Mouse (Mus musculus) stomach, embryonic 14.5 days (tissue): ENCODE measurements around the gene Wiz. TPM values are rescaled to one million over a fixed set of nuclear protein-coding genes. Genes with fewer than 3 reads are reported as not detected.

Experiments
- ATAC-seq: fragments of 200-750 bp; cut with Nextera tagmentation; 2 replicates; pipeline ENCODE4 v1.8.0; 2017; ENCODE audit warnings: low read depth, moderate TSS enrichment; ENCODE audit not compliant: insufficient number of reproducible peaks, insufficient read depth, low FRiP score
- H3K27ac ChIP-seq: fragments of 300-500 bp; sonication (generic); 2 replicates; pipeline ENCODE4 v1.5.1; 2014; ENCODE audit warnings: mild to moderate bottlenecking, low read length, moderate library complexity, mixed read lengths
- H3K27me3 ChIP-seq: fragments of 300-500 bp; sonication (generic); 2 replicates; pipeline ENCODE4 v1.6.1; 2014; ENCODE audit warnings: low read length, control low read depth, mixed read lengths; ENCODE audit not compliant: control insufficient read depth, insufficient read depth
- H3K36me3 ChIP-seq: fragments of 300-500 bp; sonication (generic); 2 replicates; pipeline ENCODE4 v1.6.1; 2014; ENCODE audit warnings: mild to moderate bottlenecking, control low read depth, low read length, moderate library complexity, mixed read lengths; ENCODE audit not compliant: control insufficient read depth, insufficient read depth
- H3K4me1 ChIP-seq: fragments of 300-500 bp; sonication (generic); 2 replicates; pipeline ENCODE4 v1.6.1; 2014; ENCODE audit warnings: low read length, control low read depth, mixed read lengths; ENCODE audit not compliant: control insufficient read depth, insufficient read depth
- H3K4me2 ChIP-seq: fragments of 300-500 bp; sonication (generic); replicated peaks from 2 replicates; pipeline ENCODE4 v1.6.1; 2014; ENCODE audit warnings: low read depth, low read length, control low read depth
- H3K4me3 ChIP-seq: fragments of 300-500 bp; sonication (generic); 2 replicates; pipeline ENCODE4 v1.5.1; 2014; ENCODE audit warnings: low read depth, low read length, control low read depth
- H3K9ac ChIP-seq: fragments of 300-500 bp; sonication (generic); replicated peaks from 2 replicates; pipeline ENCODE4 v1.6.1; 2014; ENCODE audit warnings: low read depth, mild to moderate bottlenecking, control low read depth, low read length, moderate library complexity, mixed read lengths
- H3K9me3 ChIP-seq: fragments of 300-500 bp; sonication (generic); 2 replicates; pipeline ENCODE4 v1.6.1; 2016; ENCODE audit warnings: low read depth, low read length, control low read depth; ENCODE audit not compliant: control insufficient read depth
- WGBS: fragments of 180-500 bp; shearing (Covaris S2); extraction: QIAGEN DNeasy Blood & Tissue Kit; methylation state at CpG from one replicate; pipeline ENCODE4 v1.1.7; 2014; 5-methylcytosine and 5-hydroxymethylcytosine counted together
- polyA plus RNA-seq: library from polyadenylated mRNA; unstranded; fragments of >200 nt; fragmentation: Nextera tagmentation; extraction: Ambion mirVana; gene quantifications from 2 replicates; pipeline ENCODE4 v1.2.1, GENCODE M21; 2014

Gene Wiz
- polyA plus RNA-seq, 1 experiment from 2014 or later = 32.2 TPM

- no peaks in the 10 kb centered on the region for H3K27me3 ChIP-seq
- H3K36me3 ChIP-seq = peaks cover 81% of the 10 kb centered on the region
- no peak overlapping the region for H3K27ac ChIP-seq
- WGBS = 91% methylated on average over 6 of the region's 6 CpGs
- no peak for ATAC-seq
- no peak overlapping the region for H3K4me3 ChIP-seq
- no peaks in the 10 kb centered on the region for H3K9me3 ChIP-seq
- H3K4me2 ChIP-seq = no peak overlapping the region
- H3K4me1 ChIP-seq = peaks cover 10% of the 10 kb centered on the region
- H3K9ac ChIP-seq = no peak overlapping the region
Measured at GRCm38 (mm10) chr17:32358943-32359340, 30.3 kb downstream of the Wiz start.

GRCm38 (mm10) chr17:32358192-32358942 lies 30.9 kb downstream of the Wiz start:
- Histone ChIP-seq H3K9ac (no peak overlapping the region), H3K4me1 (peaks cover 10% of the 10 kb centered on the region), H3K27me3 (no peaks in the 10 kb centered on the region), H3K27ac (no peak overlapping the region), H3K9me3 (no peaks in the 10 kb centered on the region), H3K36me3 (peaks cover 81% of the 10 kb centered on the region), H3K4me2 (no peak overlapping the region), H3K4me3 (no peak overlapping the region)
- WGBS = 93% methylated on average over 7 of the region's 7 CpGs
- no peak for ATAC-seq

- Histone ChIP-seq H3K9ac (no peak overlapping the region), H3K4me2 (no peak overlapping the region), H3K36me3 (peaks cover 83% of the 10 kb centered on the region), H3K4me3 (no peak overlapping the region), H3K27me3 (no peaks in the 10 kb centered on the region), H3K4me1 (no peaks in the 10 kb centered on the region), H3K27ac (no peak overlapping the region), H3K9me3 (no peaks in the 10 kb centered on the region)
- no peak for ATAC-seq
- WGBS = 85% methylated on average over 24 of the region's 24 CpGs
Measured at GRCm38 (mm10) chr17:32356766-32357760, 32.2 kb downstream of the Wiz start.

GRCm38 (mm10) chr17:32356281-32356680 lies 33.0 kb downstream of the Wiz start:
- Histone ChIP-seq H3K9me3 (no peaks in the 10 kb centered on the region), H3K27me3 (no peaks in the 10 kb centered on the region), H3K9ac (no peak overlapping the region), H3K4me1 (no peaks in the 10 kb centered on the region), H3K36me3 (peaks cover 75% of the 10 kb centered on the region), H3K4me2 (no peak overlapping the region), H3K27ac (no peak overlapping the region), H3K4me3 (no peak overlapping the region)
- WGBS = 85% methylated on average over 9 of the region's 9 CpGs
- no peak for ATAC-seq

- Histone ChIP-seq H3K4me1 (no peaks in the 10 kb centered on the region), H3K9ac (no peak overlapping the region), H3K36me3 (peaks cover 63% of the 10 kb centered on the region), H3K9me3 (no peaks in the 10 kb centered on the region), H3K27me3 (no peaks in the 10 kb centered on the region), H3K4me2 (no peak overlapping the region), H3K4me3 (no peak overlapping the region), H3K27ac (no peak overlapping the region)
- ATAC-seq = no peak
- WGBS = 93% methylated on average over 6 of the region's 6 CpGs
Measured at GRCm38 (mm10) chr17:32355031-32355430, 34.2 kb downstream of the Wiz start.

GRCm38 (mm10) chr17:32354211-32354610 lies 35.0 kb downstream of the Wiz start:
- no peak overlapping the region for H3K9ac ChIP-seq
- H3K9me3 ChIP-seq = no peaks in the 10 kb centered on the region
- no peak overlapping the region for H3K27ac ChIP-seq
- H3K4me1 ChIP-seq = peaks cover 4% of the 10 kb centered on the region; the same call in 1 of the 2 replicates
- no peak overlapping the region for H3K4me3 ChIP-seq
- no peak for ATAC-seq
- H3K27me3 ChIP-seq = no peaks in the 10 kb centered on the region
- whole genome bisulfite sequencing = 71% methylated on average over 5 of the region's 5 CpGs
- H3K36me3 ChIP-seq = peaks cover 55% of the 10 kb centered on the region
- H3K4me2 ChIP-seq = no peak overlapping the region

GRCm38 (mm10) chr17:32353696-32354095 lies 35.5 kb downstream of the Wiz start:
- 85% methylated on average over 4 of the region's 4 CpGs for WGBS
- Histone ChIP-seq H3K27me3 (no peaks in the 10 kb centered on the region), H3K4me2 (no peak overlapping the region), H3K9me3 (no peaks in the 10 kb centered on the region), H3K9ac (no peak overlapping the region), H3K4me3 (no peak overlapping the region), H3K27ac (no peak overlapping the region), H3K36me3 (peaks cover 49% of the 10 kb centered on the region), H3K4me1 (peaks cover 9% of the 10 kb centered on the region; the same call in 1 of the 2 replicates)
- ATAC-seq = no peak

- Histone ChIP-seq H3K4me1 (peaks cover 9% of the 10 kb centered on the region; the same call in 1 of the 2 replicates), H3K9me3 (no peaks in the 10 kb centered on the region), H3K36me3 (peaks cover 30% of the 10 kb centered on the region), H3K9ac (no peak overlapping the region), H3K4me2 (no peak overlapping the region), H3K27ac (no peak overlapping the region), H3K27me3 (no peaks in the 10 kb centered on the region), H3K4me3 (no peak overlapping the region)
- no peak for ATAC-seq
Measured at GRCm38 (mm10) chr17:32351726-32352125, 37.5 kb downstream of the Wiz start.
